Mouse (Mus musculus) gastrocnemius, adult 18-20 months (tissue): ENCODE results near the gene Pacrg. TPM values are rescaled to one million over a fixed set of nuclear protein-coding genes. Genes with fewer than 3 reads are reported as not detected.

Experiments used
- DNase-seq: peaks from one replicate; pipeline ENCODE4 v3.0.0; 2021; ENCODE audit warnings: low spot score
- total RNA-seq, 2 experiments: library from RNA; stranded (reverse); gene quantifications; 2 replicates each; pipeline ENCODE4 v1.2.3; 2021

Pacrg gene
- total RNA-seq, 2 experiments from 2014 or later, result 2.2 to 2.6 TPM

GRCm38 (mm10) chr17:10497781-10498420 is 342.2 kb downstream of the Pacrg start:
- peak; percentile 21 for DNase-seq

- DNase-seq, result no peak
Observed at GRCm38 (mm10) chr17:10496066-10496465, 344.0 kb downstream of the Pacrg start.

- no peak for DNase-seq
Observed at GRCm38 (mm10) chr17:10495588-10495987, 344.5 kb downstream of the Pacrg start.

- peak; percentile 64 for DNase-seq
Observed at GRCm38 (mm10) chr17:10493124-10493523, 347.0 kb downstream of the Pacrg start.

GRCm38 (mm10) chr17:10490374-10491169 is 349.5 kb downstream of the Pacrg start:
- DNase-seq, result no peak

- no peak for DNase-seq
Observed at GRCm38 (mm10) chr17:10488873-10489272, 351.2 kb downstream of the Pacrg start.

- DNase-seq, result no peak
Observed at GRCm38 (mm10) chr17:10483945-10484546, 356.1 kb downstream of the Pacrg start.

GRCm38 (mm10) chr17:10481081-10481480 is 359.0 kb downstream of the Pacrg start:
- no peak for DNase-seq

GRCm38 (mm10) chr17:10479020-10479707 is 360.9 kb downstream of the Pacrg start:
- peak; percentile 26 for DNase-seq

- no peak for DNase-seq
Observed at GRCm38 (mm10) chr17:10478377-10478776, 361.7 kb downstream of the Pacrg start.

- DNase-seq, result no peak
Observed at GRCm38 (mm10) chr17:10476807-10477206, 363.3 kb downstream of the Pacrg start.

GRCm38 (mm10) chr17:10474972-10475371 is 365.1 kb downstream of the Pacrg start:
- DNase-seq, result no peak

- DNase-seq, result peak; percentile 32
Observed at GRCm38 (mm10) chr17:10473826-10474384, 366.2 kb downstream of the Pacrg start.

GRCm38 (mm10) chr17:10473175-10473574 is 366.9 kb downstream of the Pacrg start:
- no peak for DNase-seq

- DNase-seq, result no peak
Observed at GRCm38 (mm10) chr17:10469874-10470568, 370.1 kb downstream of the Pacrg start.

GRCm38 (mm10) chr17:10467102-10467501 is 373.0 kb downstream of the Pacrg start:
- no peak for DNase-seq

- DNase-seq, result no peak
Observed at GRCm38 (mm10) chr17:10465467-10465866, 374.6 kb downstream of the Pacrg start.

GRCm38 (mm10) chr17:10464700-10465099 is 375.4 kb downstream of the Pacrg start:
- no peak for DNase-seq

GRCm38 (mm10) chr17:10463626-10464025 is 376.5 kb downstream of the Pacrg start:
- DNase-seq, result no peak

GRCm38 (mm10) chr17:10460916-10461315 is 379.2 kb downstream of the Pacrg start:
- DNase-seq, result no peak

GRCm38 (mm10) chr17:10458743-10459142 is 381.4 kb downstream of the Pacrg start:
- DNase-seq, result no peak
